In the genomic region with DNA sequence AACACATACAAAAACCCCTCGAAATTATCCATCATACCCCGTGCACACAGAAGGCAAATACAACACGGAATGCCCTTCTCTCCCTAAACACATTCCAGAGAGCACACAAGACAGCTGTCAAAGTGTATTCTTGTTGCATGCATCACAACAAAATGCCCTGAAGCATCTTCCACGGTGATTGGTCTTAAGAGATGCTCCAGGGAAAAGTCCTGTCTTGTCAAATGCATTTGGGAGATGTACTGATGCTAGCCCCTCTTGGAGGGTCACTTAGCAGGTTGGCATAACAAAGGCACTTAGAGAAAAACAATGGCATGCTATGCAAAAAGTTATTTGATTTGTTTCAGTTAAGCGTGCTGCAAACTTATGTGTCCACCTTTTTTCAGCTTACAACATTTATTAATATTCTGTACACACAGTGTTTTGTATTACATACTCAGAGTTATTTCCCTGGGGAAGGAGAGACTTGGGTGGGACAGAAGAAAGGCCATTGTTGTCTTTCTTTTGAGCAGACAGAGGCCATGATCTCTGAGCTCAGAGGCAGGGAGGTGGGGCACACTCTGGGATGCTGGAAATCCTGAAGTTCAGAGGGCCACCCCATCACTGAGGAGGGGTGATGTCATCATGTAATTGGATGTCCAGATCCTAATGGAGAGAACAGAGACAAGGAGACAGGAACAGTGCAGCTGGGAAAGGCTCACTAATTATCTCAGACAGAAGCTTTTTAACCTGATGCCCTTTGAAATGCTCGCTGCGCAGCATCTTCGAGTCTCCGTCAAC, we compare ENCODE assay signal across 13 mouse cellular contexts.
"Had no signal": no experiment of that assay in that cellular context is flagged by ENCODE, and none has a peak within 500 bp of the region (broad histone marks: within the 10 kb centered on the region; RNA-seq: fewer than 3 reads in every experiment).

No protein-coding gene starts in this region.

- H3K9ac ChIP-seq: kidney, embryonic 15.5 days; limb, embryonic 12.5 days; liver, embryonic 13.5 days; midbrain, embryonic 13.5 days; neural tube, embryonic 13.5 days had no signal

- DNase-seq: kidney, adult 2 months; kidney, postnatal 36 days; liver; liver, embryonic 13.5 days; lung, adult 18-20 months; right cerebral cortex, adult 18-20 months; right cerebral cortex, postnatal 25 days; thymus, postnatal 36 days had no signal

- H3K9me3 ChIP-seq: kidney, embryonic 15.5 days; liver, embryonic 13.5 days; neural tube, embryonic 13.5 days had no signal

- ATAC-seq: midbrain, embryonic 13.5 days had no signal

- H3K4me2 ChIP-seq: kidney, embryonic 15.5 days; limb, embryonic 12.5 days; liver, embryonic 13.5 days; midbrain, embryonic 13.5 days; neural tube, embryonic 13.5 days had no signal

- H3K4me3 ChIP-seq: kidney, embryonic 15.5 days; layer of hippocampus, adult 2 months; limb, embryonic 12.5 days; liver, embryonic 13.5 days; midbrain, embryonic 13.5 days; neural tube, embryonic 13.5 days had no signal

- H3K36me3 ChIP-seq: kidney, embryonic 15.5 days; limb, embryonic 12.5 days; liver, embryonic 13.5 days; midbrain, embryonic 13.5 days; neural tube, embryonic 13.5 days had no signal

- H3K4me1 ChIP-seq: kidney, embryonic 15.5 days; limb, embryonic 12.5 days; liver, embryonic 13.5 days; neural tube, embryonic 13.5 days had no signal

- H3K27ac ChIP-seq: kidney, embryonic 15.5 days; layer of hippocampus, adult 2 months; limb, embryonic 12.5 days; liver, embryonic 13.5 days; midbrain, embryonic 13.5 days; neural tube, embryonic 13.5 days had no signal

- H3K27me3 ChIP-seq: kidney, embryonic 15.5 days; limb, embryonic 12.5 days; liver, embryonic 13.5 days; midbrain, embryonic 13.5 days; neural tube, embryonic 13.5 days had no signal
